Mouse (Mus musculus) spleen, adult 10 weeks (tissue): ENCODE measurements around the gene Rad52. TPM values are rescaled to one million over a fixed set of nuclear protein-coding genes. Genes with fewer than 3 reads are reported as not detected.

Experiments
- polyA plus RNA-seq: library from polyadenylated mRNA; stranded (reverse); fragments of 350-450 nt; fragmentation: Illumina TruSeq; extraction: RNeasy Lipid Tissue Mini Kit (QIAGEN cat#74804); gene quantifications from one replicate; pipeline ENCODE4 v1.2.3, GENCODE M21; 2015; ENCODE audit warnings: low replicate concordance; ENCODE audit not compliant: insufficient read depth

The Rad52 gene
- 41.1 TPM for polyA plus RNA-seq

GRCm38 (mm10) chr6:119902204-119903080, at the start of gene Rad52:
TSS of gene Rad52 (plus strand) at chr6:119902698.

Other genes with a start within 250 kb of the Rad52 start
- 7.2 TPM for gene Erc1, start 54.5 kb upstream of the Rad52 start, polyA plus RNA-seq
- gene Wnk1, start 136.0 kb downstream of the Rad52 start, polyA plus RNA-seq, result 355 TPM
- not detected for gene Ninj2, start 190.7 kb downstream of the Rad52 start, polyA plus RNA-seq